Mouse (Mus musculus) G1E (cell line): Measurements from ENCODE around the gene Gdpd2.

Experiments
- CTCF ChIP-seq: IDR thresholded peaks from 2 replicates; pipeline ENCODE4 v1.5.1; 2012; ENCODE audit warnings: low read depth, low read length, inconsistent platforms, mixed read lengths
- GATA1 ChIP-seq: IDR thresholded peaks from 2 replicates; pipeline ENCODE4 v1.6.1; 2012; ENCODE audit warnings: borderline replicate concordance, low read length, inconsistent platforms, mixed read lengths
- TAL1 ChIP-seq: conservative IDR thresholded peaks from 2 replicates; pipeline ENCODE4 v1.6.1; 2012; ENCODE audit warnings: low read depth, low read length, inconsistent platforms, mixed read lengths

DNA sequence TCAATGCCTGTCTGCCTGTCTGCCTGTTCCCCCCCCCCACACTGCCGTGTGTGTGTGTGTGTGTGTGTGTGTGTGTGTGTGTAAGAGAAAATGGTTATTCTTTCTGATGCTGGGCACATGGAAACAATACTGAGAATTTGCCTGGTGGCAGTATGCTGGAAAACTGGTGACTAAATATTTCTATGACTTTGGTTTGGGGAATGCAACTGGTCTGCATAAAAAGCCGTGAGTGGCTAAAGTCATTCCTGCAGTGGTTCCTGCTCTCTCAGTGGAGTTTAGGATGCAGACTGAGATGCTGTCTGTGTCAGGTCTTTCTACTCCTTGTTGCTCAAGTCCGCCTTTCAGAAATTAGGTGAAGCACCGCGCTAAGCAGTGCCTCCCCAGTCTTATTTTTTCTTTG is 48.7 kb downstream of the Gdpd2 start:
- TF ChIP-seq CTCF (no peak), TAL1 (no peak), GATA1 (no peak)
